Mouse (Mus musculus): Measurements from ENCODE around the gene Itpr2.

DNA sequence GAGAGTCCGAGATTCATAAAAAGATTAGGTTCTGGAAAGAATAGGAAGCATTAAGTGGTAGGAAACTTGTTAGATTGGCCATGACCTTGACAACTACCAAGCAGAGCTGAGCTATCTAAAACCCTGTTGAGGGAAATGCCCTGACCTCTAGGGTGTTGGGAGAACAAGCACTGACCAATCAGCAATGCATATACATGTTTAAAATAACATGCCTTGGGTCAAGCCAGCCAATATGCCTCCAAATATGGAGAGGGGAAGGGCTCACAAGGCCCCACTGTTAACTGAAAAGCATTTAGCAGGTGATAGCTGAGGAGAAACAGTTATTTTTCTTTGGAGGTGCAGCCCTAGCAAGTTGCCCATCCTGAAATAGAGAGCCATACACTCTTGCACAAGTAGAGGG, 25.2 kb downstream of the Itpr2 start:
- TF ChIP-seq GATA1 (IDR thresholded peaks at IDR 0.05; ENCODE audit: borderline replicate concordance, low read length) (no peak), FLI1 (IDR thresholded peaks at IDR 0.05; ENCODE audit: low read length) (no peak)

Data from megakaryocyte, embryonic 14.5 days (primary cell).